Mouse (Mus musculus): ENCODE measurements at regions not wholly inside any gene's neighbourhood (a gene's known extent, or its start where the extent isn't known, plus 50 kb on each side); places are given as distances from the start of the nearest gene placed in this dataset.

DNA sequence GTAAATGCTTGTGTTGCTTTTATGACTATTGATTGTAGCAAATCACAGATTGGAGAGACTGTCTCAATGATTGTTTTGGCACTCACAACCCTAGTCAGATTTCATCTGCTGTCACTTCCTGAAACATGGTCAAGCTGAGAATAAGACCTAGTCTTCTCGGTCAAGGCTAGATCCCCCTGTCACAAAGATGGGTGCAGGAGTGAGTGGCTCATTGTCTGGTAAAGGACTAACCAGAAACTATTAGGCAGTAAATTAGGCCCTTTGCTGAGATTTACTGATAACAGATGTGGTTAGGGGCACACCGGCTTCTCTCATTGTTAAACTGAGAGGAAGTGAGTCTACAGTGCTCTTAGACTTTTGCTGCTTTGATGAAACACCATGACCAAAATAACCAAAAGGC lies 85.8 kb upstream of the Tyw5 start:
- TF ChIP-seq CTCF (conservative IDR thresholded peaks at IDR 0.05; ENCODE audit: low read length) (no peak), NANOG (IDR thresholded peaks at IDR 0.05; ENCODE audit: borderline replicate concordance, low read length) (no peak)
